Mouse (Mus musculus) neural tube, embryonic 14.5 days (tissue): ENCODE measurements around the gene Eif4a2. TPM values are rescaled to one million over a fixed set of nuclear protein-coding genes. Genes with fewer than 3 reads are reported as not detected.

Source experiments
- ATAC-seq: fragments of 200-750 bp; cut with Nextera tagmentation; 2 replicates; pipeline ENCODE4 v1.8.0; 2017; ENCODE audit warnings: low read depth, mild to moderate bottlenecking, moderate TSS enrichment, moderate library complexity
- H3K27ac ChIP-seq: fragments of 300-500 bp; sonication (generic); 2 replicates; pipeline ENCODE4 v1.5.1; 2014; ENCODE audit warnings: low read depth, mild to moderate bottlenecking, control low read depth, low read length, moderate library complexity, mixed read lengths
- H3K27me3 ChIP-seq: fragments of 300-500 bp; sonication (generic); 2 replicates; pipeline ENCODE4 v1.6.1; 2014; ENCODE audit warnings: low read length; ENCODE audit not compliant: control insufficient read depth, insufficient read depth
- H3K36me3 ChIP-seq: fragments of 300-500 bp; sonication (generic); 2 replicates; pipeline ENCODE4 v1.6.1; 2014; ENCODE audit warnings: low read length, mixed read lengths; ENCODE audit not compliant: control insufficient read depth, insufficient read depth
- H3K4me1 ChIP-seq: fragments of 300-500 bp; sonication (generic); 2 replicates; pipeline ENCODE4 v1.6.1; 2014; ENCODE audit warnings: low read length; ENCODE audit not compliant: control insufficient read depth, insufficient read depth
- H3K4me2 ChIP-seq: fragments of 300-500 bp; sonication (generic); 2 replicates; pipeline ENCODE4 v1.6.1; 2014; ENCODE audit warnings: mild to moderate bottlenecking, low read depth, low read length, control low read depth
- H3K4me3 ChIP-seq: fragments of 300-500 bp; sonication (generic); 2 replicates; pipeline ENCODE4 v1.5.1; 2014; ENCODE audit warnings: low read depth, low read length, control low read depth, mixed read lengths
- H3K9ac ChIP-seq: fragments of 300-500 bp; sonication (generic); replicated peaks from 2 replicates; pipeline ENCODE4 v1.6.1; 2014; ENCODE audit warnings: low read depth, mild to moderate bottlenecking, control low read depth, low read length, mixed read lengths
- H3K9me3 ChIP-seq: fragments of 300-500 bp; sonication (generic); 2 replicates; pipeline ENCODE4 v1.6.1; 2016; ENCODE audit warnings: low read length; ENCODE audit not compliant: control insufficient read depth
- WGBS: fragments of 180-500 bp; shearing (Covaris S2); extraction: QIAGEN DNeasy Blood & Tissue Kit; methylation state at CpG from one replicate; pipeline ENCODE4 v1.1.7; 2014; 5-methylcytosine and 5-hydroxymethylcytosine counted together
- polyA plus RNA-seq: library from polyadenylated mRNA; unstranded; fragments of >200 nt; fragmentation: Nextera tagmentation; extraction: Ambion mirVana; gene quantifications from 2 replicates; pipeline ENCODE4 v1.2.1, GENCODE M21; 2014

Eif4a2 gene
- polyA plus RNA-seq, 1 experiment from 2014 or later, result 395 TPM

DNA sequence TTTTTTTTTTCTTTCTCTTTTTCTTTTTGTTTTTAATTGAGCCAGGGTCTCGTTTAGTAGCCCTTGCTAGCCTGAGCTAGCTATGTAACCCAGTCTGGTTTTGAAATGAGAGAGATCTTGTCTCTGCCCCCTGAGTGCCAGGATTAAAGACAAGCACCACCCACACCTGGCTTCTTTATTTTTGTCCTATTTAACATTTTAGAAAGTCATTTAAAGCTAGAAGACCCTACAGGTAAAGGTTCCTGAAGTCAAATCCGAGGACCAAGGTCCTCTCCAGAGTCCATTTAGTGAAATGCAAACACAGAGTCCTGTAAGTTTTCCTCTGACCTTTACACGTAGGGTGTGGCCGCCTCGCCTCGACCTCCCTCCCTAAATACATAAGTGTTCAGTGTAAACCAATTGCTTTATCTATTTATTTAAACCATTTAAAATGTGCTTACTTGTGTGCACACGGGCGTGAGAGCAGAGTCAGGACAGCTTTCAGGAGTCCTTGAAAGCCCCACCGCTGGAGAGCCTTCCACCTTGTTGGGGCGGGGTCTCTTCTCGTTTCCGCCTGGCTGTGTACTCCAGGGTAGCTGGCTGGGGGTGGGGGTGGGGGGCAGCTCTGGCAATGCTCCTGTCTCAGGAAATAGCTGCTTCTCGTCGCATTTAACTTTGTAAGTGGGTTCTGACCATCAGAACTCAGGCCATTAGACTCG, 4.8 kb upstream of the Eif4a2 start:
- H3K27me3 ChIP-seq, result no peaks in the 10 kb centered on the region
- H3K4me1 ChIP-seq, result no peaks in the 10 kb centered on the region
- no peak overlapping the region for H3K27ac ChIP-seq
- H3K4me2 ChIP-seq, result peak overlapping the region; percentile 33; the same call in 1 of the 2 replicates
- 16% methylated on average over 15 of the region's 15 CpGs for WGBS
- no peaks in the 10 kb centered on the region for H3K36me3 ChIP-seq
- 0 out of 2 replicates have a peak overlapping the region, but pooled peaks have one; percentile 7 for H3K9ac ChIP-seq
- no peak overlapping the region for H3K4me3 ChIP-seq
- ATAC-seq, result no peak
- no peaks in the 10 kb centered on the region for H3K9me3 ChIP-seq

GRCm38 (mm10) chr16:23103038-23103745, 4.1 kb upstream of the Eif4a2 start:
- no peaks in the 10 kb centered on the region for H3K9me3 ChIP-seq
- ATAC-seq, result no peak
- peak overlapping the region; percentile 33; the same call in 1 of the 2 replicates for H3K4me2 ChIP-seq
- H3K4me3 ChIP-seq, result no peak overlapping the region
- H3K27ac ChIP-seq, result no peak overlapping the region
- 40% methylated on average over 17 of the region's 17 CpGs for WGBS
- no peaks in the 10 kb centered on the region; the same call in 1 of the 2 replicates for H3K27me3 ChIP-seq
- H3K36me3 ChIP-seq, result no peaks in the 10 kb centered on the region
- H3K4me1 ChIP-seq, result no peaks in the 10 kb centered on the region
- H3K9ac ChIP-seq, result 0 out of 2 replicates have a peak overlapping the region, but pooled peaks have one; percentile 7

DNA sequence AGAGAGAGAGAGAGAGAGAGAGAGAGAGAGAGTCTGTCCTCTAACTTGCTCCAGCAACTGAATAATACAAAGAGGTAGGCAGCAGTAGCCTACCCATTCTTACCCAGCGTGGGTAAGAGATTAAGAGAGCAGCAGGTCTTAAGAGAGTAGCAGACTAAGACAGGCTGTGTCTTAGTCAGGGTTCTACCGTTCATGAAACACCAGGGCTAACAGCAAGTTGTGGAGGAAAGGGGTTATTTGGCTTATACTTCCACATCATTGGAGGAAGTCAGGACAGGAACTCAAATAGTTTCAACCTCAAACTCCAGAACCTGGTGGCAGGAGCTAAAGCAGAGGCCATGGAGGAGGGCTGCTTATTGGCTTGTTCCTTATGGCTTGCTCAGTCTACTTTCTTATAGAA, 3.4 kb upstream of the Eif4a2 start:
- peaks cover 2% of the 10 kb centered on the region; the same call in 1 of the 2 replicates for H3K36me3 ChIP-seq
- no peak overlapping the region for H3K4me3 ChIP-seq
- no peaks in the 10 kb centered on the region; the same call in 1 of the 2 replicates for H3K27me3 ChIP-seq
- H3K9me3 ChIP-seq, result no peaks in the 10 kb centered on the region
- no peak overlapping the region for H3K9ac ChIP-seq
- 80% methylated on average over 2 of the region's 2 CpGs for WGBS
- no peak overlapping the region for H3K27ac ChIP-seq
- H3K4me1 ChIP-seq, result peaks cover under 1% of the 10 kb centered on the region; the same call in 1 of the 2 replicates
- no peak for ATAC-seq
- no peak overlapping the region for H3K4me2 ChIP-seq

DNA sequence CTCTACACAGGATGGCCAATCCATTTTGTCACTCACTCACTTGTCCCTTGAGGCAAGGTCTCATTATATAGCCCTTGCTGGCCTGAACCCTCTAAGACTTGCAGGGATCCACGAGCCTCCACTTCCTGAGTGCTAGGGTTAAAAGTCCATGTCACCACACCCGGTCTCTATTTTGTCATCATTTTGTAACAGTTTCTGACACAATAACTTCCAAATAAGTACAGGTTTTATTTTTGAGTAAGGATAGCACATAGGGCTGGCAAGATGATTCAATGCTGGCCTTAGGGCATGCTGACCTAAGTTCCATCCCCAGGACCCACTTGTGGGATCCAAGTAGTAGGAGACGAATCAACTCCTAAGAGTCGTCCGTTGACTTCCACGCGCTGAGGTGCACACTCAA, 1.1 kb upstream of the Eif4a2 start:
- H3K27ac ChIP-seq, result no peak overlapping the region
- H3K9ac ChIP-seq, result no peak overlapping the region
- no peaks in the 10 kb centered on the region for H3K9me3 ChIP-seq
- H3K4me1 ChIP-seq, result peaks cover 14% of the 10 kb centered on the region
- H3K4me3 ChIP-seq, result no peak overlapping the region
- ATAC-seq, result no peak
- peaks cover 19% of the 10 kb centered on the region; the same call in 1 of the 2 replicates for H3K36me3 ChIP-seq
- no peaks in the 10 kb centered on the region; the same call in 1 of the 2 replicates for H3K27me3 ChIP-seq
- no peak overlapping the region for H3K4me2 ChIP-seq
- 77% methylated on average over 7 of the region's 7 CpGs for WGBS

- WGBS, result under 1% methylated on average over 52 of the region's 52 CpGs
- peak overlapping the region; percentile 99 for H3K27ac ChIP-seq
- H3K9ac ChIP-seq, result peak overlapping the region; percentile 100
- peaks cover 14% of the 10 kb centered on the region for H3K4me1 ChIP-seq
- H3K4me2 ChIP-seq, result peak overlapping the region; percentile 99
- peak overlapping the region; percentile 100 for H3K4me3 ChIP-seq
- ATAC-seq, result peak; percentile 92
- H3K36me3 ChIP-seq, result peaks cover 38% of the 10 kb centered on the region
- no peaks in the 10 kb centered on the region; the same call in 1 of the 2 replicates for H3K27me3 ChIP-seq
- no peaks in the 10 kb centered on the region for H3K9me3 ChIP-seq
Observed at GRCm38 (mm10) chr16:23107946-23108759, 909 bp downstream of the Eif4a2 start.

- Histone ChIP-seq H3K9me3 (no peaks in the 10 kb centered on the region), H3K27me3 (no peaks in the 10 kb centered on the region; the same call in 1 of the 2 replicates), H3K4me1 (peaks cover 14% of the 10 kb centered on the region), H3K4me2 (peak overlapping the region; percentile 99), H3K9ac (peak overlapping the region; percentile 100), H3K4me3 (peak overlapping the region; percentile 100), H3K27ac (no peak overlapping the region), H3K36me3 (peaks cover 41% of the 10 kb centered on the region)
- WGBS, result 5% methylated on average over 5 of the region's 5 CpGs
- no peak for ATAC-seq
Observed at GRCm38 (mm10) chr16:23108943-23109342, 1.7 kb downstream of the Eif4a2 start.

DNA sequence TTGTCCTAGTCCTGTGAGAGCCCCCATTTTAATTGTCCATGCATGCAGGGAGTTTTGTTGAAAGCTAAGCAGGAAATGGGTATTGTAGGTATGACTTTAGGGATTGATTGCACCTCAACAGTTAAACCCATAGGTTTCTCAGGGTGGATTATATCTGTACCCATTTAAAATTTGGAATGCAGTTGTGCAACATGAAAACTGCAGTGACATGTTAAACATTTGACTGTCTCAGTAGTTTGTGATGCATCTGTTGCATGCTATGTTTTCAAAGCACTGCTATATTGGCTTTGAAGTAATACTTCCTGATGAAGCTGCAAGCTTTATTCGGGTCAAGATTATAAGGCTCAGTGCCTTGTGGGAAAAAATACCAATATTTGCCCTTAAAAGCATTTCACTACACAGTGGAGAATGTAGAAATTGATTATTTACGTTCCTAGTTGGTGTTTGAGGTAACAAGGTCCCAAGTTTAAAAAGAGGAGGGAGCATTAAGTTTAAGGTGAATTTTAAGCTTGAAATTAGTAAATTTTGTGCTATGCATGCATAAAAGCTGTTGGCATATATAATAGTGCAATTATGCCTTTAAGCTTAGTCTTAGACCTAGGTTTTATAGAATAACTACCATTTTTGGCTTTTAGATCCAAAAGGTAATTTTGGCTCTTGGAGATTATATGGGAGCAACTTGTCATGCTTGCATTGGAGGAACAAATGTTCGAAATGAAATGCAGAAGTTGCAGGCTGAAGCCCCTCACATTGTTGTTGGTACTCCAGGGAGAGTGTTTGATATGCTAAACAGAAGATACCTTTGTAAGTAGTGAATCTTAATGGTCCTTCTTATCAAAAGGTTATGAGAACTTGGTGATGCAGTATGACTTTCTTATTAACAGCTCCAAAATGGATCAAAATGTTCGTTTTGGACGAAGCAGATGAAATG, 2.4 kb downstream of the Eif4a2 start:
- Histone ChIP-seq H3K9ac (peak overlapping the region; percentile 100; the same call in 1 of the 2 replicates), H3K4me2 (peak overlapping the region; percentile 99), H3K27ac (no peak overlapping the region), H3K36me3 (peaks cover 47% of the 10 kb centered on the region), H3K4me1 (peaks cover 14% of the 10 kb centered on the region), H3K9me3 (no peaks in the 10 kb centered on the region), H3K4me3 (peak overlapping the region; percentile 100), H3K27me3 (no peaks in the 10 kb centered on the region; the same call in 1 of the 2 replicates)
- no peak for ATAC-seq
- WGBS, result 62% methylated on average over 5 of the region's 5 CpGs

GRCm38 (mm10) chr16:23112348-23112747, 5.1 kb downstream of the Eif4a2 start:
- WGBS, result 84% methylated on average over 12 of the region's 12 CpGs
- Histone ChIP-seq H3K27me3 (no peaks in the 10 kb centered on the region; the same call in 1 of the 2 replicates), H3K9me3 (no peaks in the 10 kb centered on the region), H3K4me2 (no peak overlapping the region), H3K4me3 (no peak overlapping the region), H3K9ac (no peak overlapping the region), H3K4me1 (peaks cover 14% of the 10 kb centered on the region), H3K27ac (no peak overlapping the region), H3K36me3 (peaks cover 53% of the 10 kb centered on the region)
- no peak for ATAC-seq
